ENCODE assay signal across 9 mouse cellular contexts in genomic region chr6:124260198-124260931, GRCm38 (mm10). TPM values are rescaled to one million over a fixed set of nuclear protein-coding genes. Genes with fewer than 3 reads are reported as not detected.
DNase-seq lines count a peak whose midpoint lies in the region; ATAC-seq lines count a peak whose summit lies in the region.
"Had no signal": no experiment of that assay in that cellular context is flagged by ENCODE, and none has a peak within 500 bp of the region (broad histone marks: within the 10 kb centered on the region; RNA-seq: fewer than 3 reads in every experiment).

No protein-coding gene starts in this region.

- H3K27ac ChIP-seq in midbrain, embryonic 13.5 days: no peak overlapping the region
- H3K27ac ChIP-seq: embryonic facial prominence, embryonic 12.5 days had no signal

- no peak overlapping the region for H3K9ac ChIP-seq in midbrain, embryonic 13.5 days (replicated peaks)
- H3K9ac ChIP-seq: embryonic facial prominence, embryonic 12.5 days had no signal

- no peak overlapping the region for H3K4me2 ChIP-seq in midbrain, embryonic 13.5 days (replicated peaks)
- H3K4me2 ChIP-seq: embryonic facial prominence, embryonic 12.5 days had no signal

- intact Hi-C loops in gastrocnemius, postnatal 14 days (cut with DNase I; ENCODE audit: low total_unique reads): loop anchor here (5.0 to 10.0 kb wide), 2 partner anchors 117 to 326 kb away; no protein-coding TSS in a partner anchor
- intact Hi-C loops in left cerebral cortex, postnatal 4 days (cut with DNase I): loop anchor here (5.0 to 10.0 kb wide), 3 partner anchors 117 to 926 kb away; no protein-coding TSS in a partner anchor

- DNase-seq in urinary bladder, adult 18-20 months (ENCODE audit: low spot score in 2 of 2): peak; percentile 19 to 23
- no peak for DNase-seq in urinary bladder, postnatal 10 days (ENCODE audit: low spot score)
- peak; percentile 56 to 74 for DNase-seq in cerebellum, postnatal 25 days
- DNase-seq in gastrocnemius, postnatal 14 days: peak; percentile 34
- peak; percentile 14 for DNase-seq in kidney, adult 11 months
- peak; percentile 79 for DNase-seq in left cerebral cortex, postnatal 4 days
- DNase-seq in spleen, postnatal 14 days (ENCODE audit: low spot score in 2 of 2): peak; percentile 30 to 55

- WGBS in midbrain, embryonic 13.5 days: 22% methylated on average over 13 of the region's 14 CpGs

- no peaks in the 10 kb centered on the region for H3K36me3 ChIP-seq in midbrain, embryonic 13.5 days
- H3K36me3 ChIP-seq: embryonic facial prominence, embryonic 12.5 days had no signal

- ATAC-seq in midbrain, embryonic 13.5 days: peak; percentile 92

- no peaks in the 10 kb centered on the region for H3K4me1 ChIP-seq in midbrain, embryonic 13.5 days (replicated peaks)
- H3K4me1 ChIP-seq: embryonic facial prominence, embryonic 12.5 days had no signal

- no peaks in the 10 kb centered on the region for H3K27me3 ChIP-seq in midbrain, embryonic 13.5 days
- H3K27me3 ChIP-seq: embryonic facial prominence, embryonic 12.5 days had no signal

- no peaks in the 10 kb centered on the region for H3K9me3 ChIP-seq in midbrain, embryonic 13.5 days
- H3K9me3 ChIP-seq: embryonic facial prominence, embryonic 12.5 days had no signal

- H3K4me3 ChIP-seq in midbrain, embryonic 13.5 days (replicated peaks): no peak overlapping the region
- H3K4me3 ChIP-seq: embryonic facial prominence, embryonic 12.5 days had no signal

RNA-seq across cellular contexts. Expression of gene Vmn2r27, which starts 28.7 kb away (rescaled TPM):
- total RNA-seq in gastrocnemius, postnatal 14 days (2021): not detected
- not detected for total RNA-seq in left cerebral cortex, postnatal 4 days (2021)
- polyA plus RNA-seq in midbrain, embryonic 13.5 days (2015; fragmentation: Nextera tagmentation; extraction: Ambion mirVana): not detected in 2 replicates
- polyA plus RNA-seq: embryonic facial prominence, embryonic 12.5 days had no signal

RNA-seq across cellular contexts. Expression of gene Cd163, which starts 44.1 kb away (rescaled TPM):
- total RNA-seq in gastrocnemius, postnatal 14 days (2021): 10 to 100 TPM; 13.6 to 19.2 TPM
- total RNA-seq in left cerebral cortex, postnatal 4 days (2021): 1 to 10 TPM; 2.2 to 2.3 TPM
- polyA plus RNA-seq in midbrain, embryonic 13.5 days (2015; fragmentation: Nextera tagmentation; extraction: Ambion mirVana): 0.12 TPM in 2 replicates
- polyA plus RNA-seq: embryonic facial prominence, embryonic 12.5 days had no signal

Comparison
In these comparisons a context has a peak if more than half of its experiments do, and no peak if none do; other contexts are left out.
1. RNA of gene Cd163, which starts 44.1 kb away (total RNA-seq): 13.6 to 19.2 TPM in gastrocnemius, postnatal 14 days; 2.2 to 2.3 TPM in left cerebral cortex, postnatal 4 days; every median in the first group is over 4 times any median in the second.